Mouse (Mus musculus): ENCODE measurements at regions not wholly inside any gene's neighbourhood (a gene's known extent, or its start where the extent isn't known, plus 50 kb on each side); places are given as distances from the start of the nearest gene placed in this dataset.

DNA sequence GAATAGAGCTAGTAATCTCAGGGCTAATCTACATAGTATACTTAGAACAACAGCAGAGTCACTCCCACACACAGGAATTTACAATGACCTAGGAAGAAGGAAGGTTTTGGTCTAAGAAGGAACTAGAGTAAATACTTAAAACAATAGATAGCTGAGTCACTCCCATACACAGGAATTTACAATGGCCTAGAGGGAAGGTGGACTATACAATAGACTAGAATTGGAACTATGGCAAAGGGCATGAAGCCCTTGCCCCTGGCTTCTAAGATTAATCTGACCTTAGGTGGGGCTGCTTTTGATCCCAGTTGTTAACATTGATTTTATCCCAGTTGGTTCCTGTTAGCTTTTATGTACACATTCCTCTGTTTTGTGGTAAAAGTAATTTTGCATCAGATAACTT, 427.8 kb upstream of the Clint1 start:
- DNase-seq (ENCODE audit: low read depth, low spot score), result peak; percentile 63

DNA sequence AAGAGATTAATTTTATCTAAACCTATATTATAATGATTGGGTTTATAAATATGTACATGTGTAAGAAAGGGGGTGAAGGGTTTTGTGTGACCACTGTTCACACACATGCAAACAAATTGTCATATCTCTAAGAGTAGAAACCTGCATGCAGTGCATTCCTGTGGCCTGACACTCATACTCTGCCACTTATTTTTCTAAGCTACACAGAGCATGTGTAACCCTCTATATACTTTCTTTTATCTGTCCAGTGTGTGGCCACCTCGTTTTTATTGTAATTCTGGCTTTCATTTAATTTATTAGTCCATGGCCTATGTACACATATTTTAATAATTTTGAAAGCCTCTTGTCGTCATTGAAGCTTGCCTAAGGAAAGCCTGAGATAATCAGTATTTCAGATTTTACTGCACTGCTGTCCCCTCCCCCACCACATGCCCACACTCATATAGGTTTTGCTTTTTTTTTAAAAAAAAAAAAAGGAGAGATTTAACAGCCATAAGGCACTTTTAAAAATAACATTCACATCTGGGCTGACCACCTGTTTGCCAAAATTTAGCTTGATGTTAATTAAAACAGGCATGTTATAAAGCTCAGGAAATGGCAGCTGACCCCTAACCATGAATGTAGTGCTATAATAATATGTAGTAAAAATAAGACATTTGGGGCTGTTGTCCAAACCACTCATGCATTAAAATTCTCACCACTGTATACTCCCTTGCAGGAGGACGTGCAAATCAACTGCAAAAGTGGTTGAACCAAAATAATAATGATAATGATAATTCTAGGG, 410.7 kb upstream of the Clint1 start:
- DNase-seq (ENCODE audit: low read depth, low spot score), result no peak

DNA sequence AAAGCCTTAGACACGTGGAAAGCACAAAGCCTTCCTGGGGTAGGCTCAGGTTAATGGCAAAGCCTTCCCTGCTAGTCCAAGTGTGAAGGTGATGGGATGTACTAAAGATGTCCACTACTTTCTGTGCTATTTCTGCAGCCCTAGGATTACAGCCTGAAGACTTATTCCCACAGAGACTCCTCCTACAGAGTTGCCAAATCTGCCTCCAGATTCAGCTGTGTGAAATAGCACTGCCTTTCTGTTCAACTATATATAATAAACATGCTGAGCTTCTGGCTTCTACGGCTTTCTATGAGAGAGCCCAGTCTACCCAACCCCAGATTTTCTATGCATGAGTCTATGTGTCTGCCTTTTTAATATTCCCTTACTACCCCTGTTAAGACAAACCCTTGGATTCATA, 405.3 kb upstream of the Clint1 start:
- DNase-seq (ENCODE audit: low read depth, low spot score), result no peak

DNA sequence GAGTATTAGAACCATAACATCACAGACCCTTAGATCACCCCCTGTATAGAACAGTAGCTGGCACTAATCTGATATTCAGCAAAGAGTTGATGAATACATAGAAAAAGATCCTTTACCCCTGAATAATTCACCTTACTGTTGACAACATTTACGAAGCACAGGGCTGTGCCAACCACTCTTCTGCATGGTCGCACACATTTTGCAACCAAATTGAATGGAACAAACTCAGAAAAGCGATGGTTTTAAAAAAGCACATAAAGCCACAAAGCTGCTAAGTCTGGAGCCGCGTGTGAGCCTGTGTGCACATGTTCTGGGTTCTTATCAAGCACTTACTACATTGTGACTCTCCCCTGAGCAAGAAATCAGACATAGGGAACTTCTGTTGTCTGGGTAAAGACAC, 397.6 kb upstream of the Clint1 start:
- DNase-seq (ENCODE audit: low read depth, low spot score), result no peak

DNA sequence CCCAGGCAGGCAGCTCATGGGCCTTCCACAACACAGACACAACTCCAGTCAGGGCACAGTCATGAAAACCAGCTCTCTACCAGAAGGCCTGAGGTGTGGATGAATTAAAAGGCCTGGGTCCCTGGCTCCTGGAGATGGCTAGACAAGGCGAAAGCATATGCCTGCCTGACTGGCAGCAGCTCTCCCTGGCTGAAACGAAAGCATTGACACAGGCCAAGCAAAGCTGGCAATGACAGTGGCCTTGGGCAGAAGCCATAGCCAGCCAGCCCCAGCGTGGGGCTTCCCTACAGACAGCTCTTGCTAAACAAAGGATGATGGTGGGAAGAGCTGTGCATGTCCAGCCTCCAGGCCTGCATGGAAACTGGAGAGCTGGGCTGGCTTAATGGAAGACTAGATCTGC, 396.9 kb upstream of the Clint1 start:
- no peak for DNase-seq (ENCODE audit: low read depth, low spot score)

DNA sequence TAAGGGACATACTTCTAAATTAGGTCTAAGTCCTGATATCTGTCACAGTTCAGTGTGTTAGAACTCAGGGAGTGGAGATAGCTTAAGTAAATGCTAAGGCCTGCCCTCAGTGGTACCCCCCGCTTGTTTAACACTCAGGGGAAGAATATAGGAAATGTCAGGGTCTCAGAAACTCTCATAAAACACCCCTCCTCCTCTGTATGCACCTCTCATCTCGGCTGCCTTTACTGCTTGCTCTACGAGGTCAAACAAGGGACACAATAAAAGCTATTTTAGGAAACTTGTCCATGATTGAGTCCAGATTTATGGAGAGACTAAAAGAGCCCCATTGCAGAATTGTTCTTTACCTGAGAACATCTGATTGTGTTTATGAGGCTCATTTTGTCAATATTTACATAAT, 395.1 kb upstream of the Clint1 start:
- no peak for DNase-seq (ENCODE audit: low read depth, low spot score)

DNA sequence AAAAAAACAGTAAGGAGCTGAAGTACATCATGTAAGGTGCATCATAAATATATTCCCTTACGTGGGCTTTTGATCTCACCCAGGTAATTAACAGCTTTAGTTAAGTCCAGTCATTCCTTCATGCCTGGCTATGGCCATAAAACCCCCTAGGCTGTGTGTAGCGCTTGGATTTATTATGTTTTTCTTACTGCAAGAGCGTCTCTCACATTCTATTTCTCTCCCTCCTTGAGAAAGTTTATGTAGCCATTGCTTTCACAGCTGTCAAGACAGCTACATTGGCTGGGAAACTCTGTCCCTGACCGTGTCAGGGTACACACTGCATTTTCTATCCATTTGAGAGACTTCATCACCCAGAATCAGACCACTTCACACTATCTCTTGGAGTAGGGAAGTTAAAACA, 394.3 kb upstream of the Clint1 start:
- no peak for DNase-seq (ENCODE audit: low read depth, low spot score)

DNA sequence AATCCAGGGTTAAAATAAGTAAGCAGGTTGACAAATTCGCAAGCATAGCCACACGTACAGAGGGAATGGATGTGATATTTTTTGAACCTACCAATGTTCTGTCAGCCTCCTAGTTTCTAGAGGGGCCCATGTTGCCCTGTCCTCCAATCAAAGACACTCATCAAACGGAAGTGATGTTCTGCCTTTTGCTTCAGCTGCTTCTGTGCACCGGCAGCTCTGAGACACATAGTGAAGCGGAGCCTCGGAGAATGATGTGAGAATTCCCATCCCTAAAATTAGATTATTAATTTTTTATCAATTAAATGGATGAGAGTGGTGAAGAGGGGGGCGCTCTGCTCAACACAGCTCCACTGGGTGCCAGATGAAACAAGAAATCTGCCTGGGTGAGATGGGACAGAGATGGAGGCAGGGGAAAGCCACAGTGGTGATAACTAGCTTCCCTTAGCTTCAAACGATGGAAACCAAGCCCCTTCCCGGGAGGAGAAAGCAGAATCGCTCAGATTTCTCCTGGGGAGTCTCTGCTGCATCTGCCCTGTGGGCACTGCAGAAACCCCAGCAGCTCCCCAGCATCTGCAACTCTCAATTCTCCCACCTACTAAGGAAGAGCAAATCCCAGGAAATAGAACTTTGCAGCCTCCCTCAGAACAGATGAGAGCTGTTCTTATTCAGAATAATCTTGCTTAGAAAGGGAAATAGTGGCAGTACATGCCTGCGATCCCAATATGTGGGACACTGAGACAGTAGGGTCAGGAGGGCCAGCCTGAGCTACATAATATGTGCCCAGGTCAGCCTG, 391.7 kb upstream of the Clint1 start:
- DNase-seq (ENCODE audit: low read depth, low spot score), result no peak

DNA sequence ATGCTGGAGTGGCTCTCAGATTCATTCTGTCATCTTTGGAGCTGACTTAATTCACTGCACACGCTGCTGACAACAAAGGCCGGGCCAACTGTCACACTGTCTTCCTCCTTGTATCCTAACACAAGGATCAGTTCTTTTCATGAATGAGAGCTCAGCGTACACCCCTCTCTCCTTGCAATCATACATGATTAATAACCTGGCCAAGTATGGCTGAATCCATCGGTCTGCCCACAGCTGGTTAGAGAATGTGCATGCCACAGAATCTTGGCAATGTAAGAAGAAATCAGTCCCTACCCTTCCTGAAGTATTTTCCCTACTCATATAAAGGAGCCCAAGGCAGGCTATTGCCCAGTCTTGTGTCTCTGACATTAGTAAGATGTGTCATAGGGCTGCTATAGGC, 387.4 kb upstream of the Clint1 start:
- no peak for DNase-seq (ENCODE audit: low read depth, low spot score)

DNA sequence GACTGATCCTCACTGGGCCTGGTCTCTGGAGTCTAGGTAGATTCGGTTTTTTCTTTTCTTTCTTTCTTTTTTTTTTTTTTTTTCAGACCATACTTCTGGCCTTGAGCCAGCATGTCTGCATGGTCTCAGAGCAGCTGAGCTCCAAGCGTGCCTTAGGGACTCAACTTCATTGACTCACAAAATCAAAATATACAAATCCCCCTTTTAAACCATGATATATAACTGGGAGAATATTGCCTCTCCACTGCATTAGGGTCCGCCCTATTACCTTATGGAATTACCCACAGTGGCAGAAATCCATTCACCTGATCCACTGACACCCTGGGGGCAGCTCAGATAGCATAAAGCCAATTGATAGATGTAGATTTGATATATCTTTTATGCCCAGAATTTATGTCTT, 385.5 kb upstream of the Clint1 start:
- DNase-seq (ENCODE audit: low read depth, low spot score), result no peak

DNA sequence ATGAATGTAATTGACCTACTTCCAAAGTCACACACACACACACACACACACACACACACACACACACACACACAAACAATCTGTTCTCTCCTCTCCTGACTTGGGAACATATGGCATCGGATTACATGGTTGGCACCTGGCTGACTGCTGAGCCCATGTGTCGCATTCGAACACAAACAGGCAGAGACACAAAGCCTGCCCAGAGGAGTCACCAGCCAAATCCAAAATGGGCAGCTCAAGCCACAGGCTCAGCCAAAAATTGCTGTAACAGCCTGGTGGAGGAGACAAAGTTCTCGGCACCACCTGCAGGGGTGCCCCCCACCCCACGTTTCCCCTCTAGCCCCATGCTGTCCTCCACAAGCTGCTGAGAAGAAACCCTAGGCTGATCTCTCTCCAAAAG, 379.7 kb upstream of the Clint1 start:
- DNase-seq (ENCODE audit: low read depth, low spot score), result no peak

DNA sequence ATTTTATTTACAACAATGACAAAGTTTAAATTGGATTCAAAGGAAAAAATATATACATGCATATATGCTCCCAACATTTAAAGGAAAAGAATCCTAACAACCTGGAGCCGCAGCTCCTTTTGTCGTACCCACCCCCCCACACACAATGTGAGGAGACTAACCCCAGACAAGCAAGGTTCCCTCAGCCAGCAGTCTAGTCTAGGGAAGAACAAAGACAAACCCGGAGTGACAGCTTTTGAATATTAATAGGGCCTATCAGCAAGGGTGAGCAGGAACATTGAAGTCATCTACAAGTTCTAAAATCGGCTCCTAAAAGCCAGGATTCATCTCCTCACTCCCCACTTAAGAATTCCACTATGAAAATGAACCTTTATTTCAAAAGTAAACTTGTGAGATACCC, 374.9 kb upstream of the Clint1 start:
- DNase-seq (ENCODE audit: low read depth, low spot score), result no peak

DNA sequence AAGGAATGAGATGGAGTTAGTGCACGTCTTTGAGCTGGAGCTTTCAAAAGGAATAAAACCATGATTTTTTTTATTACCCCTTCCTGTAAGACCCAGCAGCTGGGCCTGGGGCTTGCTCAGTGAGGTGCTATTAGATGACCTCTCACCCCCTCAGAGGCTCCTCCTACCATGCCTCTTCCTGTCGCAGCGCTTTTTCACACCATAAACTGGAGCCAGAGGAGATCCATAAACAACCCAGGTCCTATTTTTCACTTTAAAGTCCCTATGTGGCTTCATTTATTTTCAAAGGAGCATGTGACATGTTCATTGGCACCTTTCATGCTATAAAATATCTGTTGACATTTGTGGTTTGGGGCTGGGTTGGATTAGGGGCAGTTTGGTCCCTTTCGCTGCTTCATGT, 365.9 kb upstream of the Clint1 start:
- no peak for DNase-seq (ENCODE audit: low read depth, low spot score)

DNA sequence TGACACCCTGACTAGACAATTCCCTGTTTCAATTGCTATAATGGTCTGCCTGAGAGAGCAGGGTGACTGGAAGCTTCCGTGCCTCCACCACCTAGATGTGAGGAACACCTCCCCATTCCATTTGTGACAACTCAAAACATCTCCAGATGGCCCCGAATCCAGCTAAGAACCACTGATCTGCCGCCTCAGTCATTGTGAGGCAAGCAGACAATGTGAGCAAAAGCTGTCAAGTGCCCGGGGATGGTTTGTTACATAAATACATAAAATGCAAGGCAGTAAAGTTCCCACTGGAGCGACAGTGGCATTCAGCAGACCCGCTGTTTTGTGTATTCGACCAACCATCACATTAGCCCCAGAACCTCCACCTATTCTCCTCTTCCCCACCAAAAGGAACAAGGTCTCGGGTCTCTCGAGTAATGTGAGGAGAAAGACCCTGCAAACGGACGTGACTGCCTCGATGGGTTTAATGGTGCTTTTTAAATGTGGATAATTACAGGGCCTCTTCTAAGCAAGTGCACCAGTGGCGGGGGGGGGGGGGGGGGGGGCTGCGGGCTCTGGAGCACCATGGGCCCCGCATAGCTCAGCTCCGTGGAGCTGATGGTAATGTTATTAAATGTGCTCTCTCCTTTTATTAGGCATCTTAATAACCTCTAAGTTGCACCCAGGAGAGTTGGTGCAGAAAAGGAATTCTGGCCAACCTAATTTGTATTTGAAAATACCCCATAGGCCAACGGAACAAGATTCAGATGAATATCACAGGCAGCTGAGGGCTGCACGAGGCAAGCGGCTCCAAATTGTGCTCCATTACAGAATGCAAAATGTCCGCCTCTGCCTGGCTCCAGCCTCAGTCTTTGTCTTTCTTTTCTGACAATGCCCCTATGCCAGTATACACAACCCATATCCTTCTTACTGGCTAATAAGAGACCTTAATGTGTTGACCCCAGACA, 360.6 kb upstream of the Clint1 start:
- DNase-seq (ENCODE audit: low read depth, low spot score), result no peak

DNA sequence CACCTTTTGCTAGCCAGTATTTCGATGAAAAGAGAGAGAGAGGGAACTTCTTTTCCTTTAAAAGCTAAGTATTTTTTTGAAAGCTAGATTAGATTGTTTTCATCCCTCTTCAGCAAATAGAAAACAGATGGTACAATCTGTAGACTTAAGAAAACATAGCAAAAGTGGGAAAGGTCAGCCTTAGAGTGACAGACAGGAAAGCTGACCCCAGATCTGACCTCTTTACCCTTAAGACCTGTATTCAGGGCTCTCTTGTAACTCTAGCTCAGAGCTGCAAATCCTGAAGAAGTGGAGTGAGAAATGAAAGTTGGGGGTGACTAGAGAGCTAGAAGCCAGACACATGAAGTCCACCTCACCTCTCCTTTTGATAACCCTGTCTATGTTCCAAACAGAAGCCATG, 356.6 kb upstream of the Clint1 start:
- DNase-seq (ENCODE audit: low read depth, low spot score), result no peak

DNA sequence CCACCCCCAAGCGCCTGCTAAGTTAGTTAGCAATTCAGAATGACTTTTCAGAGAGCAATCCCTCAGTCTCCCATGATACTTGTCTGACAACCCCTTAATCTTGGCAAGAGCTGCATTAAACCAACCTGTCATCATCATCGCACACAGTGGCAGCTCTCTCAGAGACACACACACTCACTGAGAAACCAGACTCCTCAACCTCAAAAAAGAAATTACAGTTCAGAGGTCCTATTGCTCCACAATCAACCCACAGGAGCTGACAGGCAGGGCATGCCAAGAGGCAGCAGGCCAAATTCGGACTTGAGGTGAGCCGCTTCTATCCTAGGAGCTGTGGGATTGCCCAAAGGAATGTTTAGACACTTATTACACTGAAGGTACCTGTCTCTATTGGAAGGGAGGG, 343.3 kb upstream of the Clint1 start:
- no peak for DNase-seq (ENCODE audit: low read depth, low spot score)

DNA sequence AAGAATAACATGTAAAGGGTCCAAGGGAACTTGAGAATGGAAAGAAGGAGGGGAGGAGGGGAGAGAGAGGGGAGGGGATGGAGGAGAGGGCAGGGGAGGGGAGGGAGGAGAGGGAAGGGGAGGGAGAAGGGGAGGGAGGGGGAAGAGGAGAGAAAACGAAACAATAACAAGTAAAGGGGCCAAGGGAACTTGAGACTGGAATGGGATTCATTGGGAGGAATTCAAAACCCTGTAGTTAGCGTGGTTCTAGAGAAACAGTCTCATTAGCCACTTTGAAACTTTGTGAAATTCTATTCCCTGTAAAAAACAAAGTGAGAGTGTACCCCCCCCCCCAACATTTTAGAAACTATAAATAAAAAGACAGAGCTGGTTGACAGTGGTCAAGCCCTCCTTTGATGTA, 342.6 kb upstream of the Clint1 start:
- DNase-seq (ENCODE audit: low read depth, low spot score), result no peak

DNA sequence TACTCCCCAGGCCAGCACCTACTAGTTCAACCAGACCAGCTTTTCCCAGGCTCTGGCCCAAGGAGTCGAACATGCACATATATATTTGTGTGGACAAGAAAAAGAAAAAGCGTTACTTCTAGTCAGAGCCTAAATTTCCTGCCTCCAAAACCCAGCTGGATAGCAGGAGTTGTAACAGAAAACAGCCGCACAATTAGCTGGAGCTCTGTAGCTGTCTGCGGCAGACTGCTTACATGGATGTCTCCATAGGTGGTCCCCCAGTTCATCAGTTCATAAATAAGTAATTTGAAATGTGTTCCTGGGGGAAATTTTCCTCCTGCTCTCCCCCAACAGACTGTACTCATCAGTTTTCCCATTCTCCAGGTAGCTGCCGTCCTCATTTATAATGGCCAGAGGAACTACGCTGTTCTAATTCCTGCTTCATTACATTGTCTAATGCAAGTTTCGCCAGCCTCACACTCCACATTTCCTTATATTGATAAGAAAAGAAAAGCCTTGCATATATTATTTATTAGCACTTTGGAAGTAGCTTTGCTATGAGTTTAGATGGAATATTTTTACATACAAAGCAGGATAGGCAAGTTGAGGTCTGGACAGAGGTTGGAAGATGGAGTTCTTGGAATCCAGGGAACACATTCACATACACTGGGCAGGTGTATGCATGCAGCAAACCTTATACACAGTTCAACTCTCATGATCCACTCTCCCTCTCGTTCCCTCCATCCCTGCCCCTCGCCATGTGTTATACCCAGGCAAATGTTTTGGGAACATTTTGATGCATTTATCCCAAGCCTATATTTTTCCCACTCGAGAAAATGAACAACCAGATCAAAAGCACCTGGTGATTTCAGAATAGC, 337.2 kb upstream of the Clint1 start:
- no peak for DNase-seq (ENCODE audit: low read depth, low spot score)

DNA sequence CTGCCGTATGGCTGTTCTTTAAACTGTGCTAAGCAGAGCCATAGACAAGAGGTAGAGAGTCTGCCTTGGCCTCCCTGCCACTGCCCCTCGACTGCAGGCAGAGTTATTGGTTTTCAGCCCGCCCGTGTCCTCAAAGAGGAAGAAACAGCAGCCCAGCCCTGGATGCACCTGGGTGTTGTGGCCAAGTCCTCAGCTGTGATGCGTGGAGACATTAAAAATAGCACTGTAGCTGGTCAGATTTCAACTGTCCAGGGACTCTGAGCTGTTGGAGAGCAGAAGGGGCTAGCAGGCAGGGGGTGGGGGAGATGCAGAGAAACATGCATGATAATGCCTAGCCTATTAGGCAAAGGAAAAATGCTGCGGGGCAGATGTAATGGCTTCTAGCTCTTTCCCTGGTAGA, 327.1 kb upstream of the Clint1 start:
- no peak for DNase-seq (ENCODE audit: low read depth, low spot score)

DNA sequence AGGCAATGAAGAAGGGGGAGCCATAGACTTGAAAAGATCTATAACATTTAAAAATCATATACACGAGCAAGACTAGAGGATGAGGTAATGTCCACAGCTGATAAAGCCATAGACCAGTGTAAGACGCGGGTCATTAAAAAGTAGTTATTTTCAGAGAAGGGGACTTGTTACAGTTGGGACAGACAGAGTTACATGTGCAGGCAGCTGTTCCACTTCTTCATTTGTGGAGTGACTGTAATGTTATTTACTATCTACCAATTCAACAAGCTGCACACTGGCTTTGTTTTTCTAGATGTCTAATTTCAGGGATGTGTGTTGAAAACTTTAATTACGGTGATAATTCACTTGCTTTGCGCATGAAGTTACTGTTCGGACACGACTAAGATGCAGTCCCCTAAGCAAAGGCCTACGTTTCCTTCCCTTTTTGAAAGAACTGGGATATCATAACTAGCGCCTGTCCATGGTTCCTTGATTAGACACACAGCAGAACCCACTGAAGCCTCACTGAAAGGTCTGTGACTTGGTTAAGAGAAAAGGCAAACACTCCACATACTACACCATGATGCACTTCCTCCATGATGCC, 320.7 kb upstream of the Clint1 start:
- DNase-seq (ENCODE audit: low read depth, low spot score), result no peak
